ENCODE assay signal across 25 mouse cellular contexts in the genomic region with DNA sequence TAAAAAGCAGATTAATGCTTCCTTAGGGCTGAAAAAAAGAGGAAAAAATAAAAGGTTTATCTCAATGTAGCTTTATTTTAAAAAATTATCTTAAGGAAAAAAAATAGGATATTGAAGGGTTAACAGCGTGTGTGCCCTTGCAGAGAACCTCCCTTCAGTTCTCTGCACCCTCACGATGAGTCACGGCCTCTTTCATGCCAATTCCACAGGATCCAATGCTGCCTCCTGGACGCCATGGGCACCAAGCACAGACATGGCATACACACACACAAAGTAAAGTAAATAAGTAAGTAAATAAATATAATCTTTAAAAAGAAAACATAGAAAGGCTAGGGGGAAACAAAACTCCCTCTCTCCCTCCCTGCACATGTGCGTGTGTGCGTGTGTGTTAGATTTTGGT. TPM values are rescaled to one million over a fixed set of nuclear protein-coding genes. Genes with fewer than 3 reads are reported as not detected.
DNase-seq lines count a peak whose midpoint lies in the region; ATAC-seq and TF ChIP-seq lines count a peak whose summit lies in the region.
"Had no signal": no experiment of that assay in that cellular context is flagged by ENCODE, and none has a peak within 500 bp of the region (broad histone marks: within the 10 kb centered on the region; RNA-seq: fewer than 3 reads in every experiment).

No protein-coding gene starts in this region.

- no peaks in the 10 kb centered on the region for H3K4me1 ChIP-seq in midbrain, embryonic 15.5 days
- H3K4me1 ChIP-seq: embryonic facial prominence, embryonic 15.5 days; forebrain, embryonic 12.5 days; heart, embryonic 12.5 days; hindbrain, embryonic 10.5 days had no signal

- 80% methylated on average over 6 of the region's 6 CpGs for WGBS in midbrain, embryonic 15.5 days

- TF ChIP-seq CTCF in C2C12 (IDR thresholded peaks at IDR 0.05; ENCODE audit: control insufficient read depth, insufficient read depth, insufficient read length): no peak

- no peak overlapping the region for H3K27ac ChIP-seq in midbrain, embryonic 15.5 days
- H3K27ac ChIP-seq: embryonic facial prominence, embryonic 15.5 days; forebrain, embryonic 12.5 days; hindbrain, embryonic 10.5 days had no signal

- H3K79me3 ChIP-seq in C2C12 (ENCODE audit: low read depth): no peaks in the 10 kb centered on the region

- no peak overlapping the region for H3K4me2 ChIP-seq in midbrain, embryonic 15.5 days
- H3K4me2 ChIP-seq: embryonic facial prominence, embryonic 15.5 days; forebrain, embryonic 12.5 days; heart, embryonic 12.5 days had no signal

- H3K4me3 ChIP-seq in C2C12 (ENCODE audit: insufficient read depth, poor library complexity, severe bottlenecking): no peak overlapping the region
- no peak overlapping the region for H3K4me3 ChIP-seq in midbrain, embryonic 15.5 days
- H3K4me3 ChIP-seq: embryonic facial prominence, embryonic 15.5 days; erythroblast, embryonic 14.5 days; forebrain, embryonic 12.5 days; heart, embryonic 12.5 days; hindbrain, embryonic 10.5 days had no signal

- H3K9me3 ChIP-seq in midbrain, embryonic 15.5 days: no peaks in the 10 kb centered on the region
- H3K9me3 ChIP-seq: embryonic facial prominence, embryonic 15.5 days; forebrain, embryonic 12.5 days; heart, embryonic 12.5 days; hindbrain, embryonic 10.5 days had no signal

- ATAC-seq in midbrain, embryonic 15.5 days (replicated peaks): no peak
- ATAC-seq: activated CD4-positive, CD25-positive, alpha-beta regulatory T cell, adult 4 months; forebrain, embryonic 16.5 days; hindbrain, embryonic 16.5 days; inflammation-experienced regulatory T-cells, adult 6 months; intestine, postnatal 0 days; Patski had no signal

- no peak overlapping the region for H3K9ac ChIP-seq in midbrain, embryonic 15.5 days
- H3K9ac ChIP-seq: embryonic facial prominence, embryonic 15.5 days; forebrain, embryonic 12.5 days; heart, embryonic 12.5 days had no signal

- no peaks in the 10 kb centered on the region for H3K27me3 ChIP-seq in C2C12 (ENCODE audit: control insufficient read depth, insufficient read depth, insufficient read length)
- H3K27me3 ChIP-seq in midbrain, embryonic 15.5 days (replicated peaks): no peaks in the 10 kb centered on the region
- H3K27me3 ChIP-seq: embryonic facial prominence, embryonic 15.5 days; forebrain, embryonic 12.5 days; heart, embryonic 12.5 days; Patski had no signal

- peak; percentile 47 for DNase-seq in adrenal gland, adult 2 months
- no peak for DNase-seq in adrenal gland, adult 18-20 months (ENCODE audit: low spot score in 2 of 2)
- peak; percentile 28 for DNase-seq in adrenal gland, postnatal 10 days
- DNase-seq in fibroblast of lung, adult 2 months (ENCODE audit: low read depth): peak; percentile 27
- DNase-seq in spleen, postnatal 14 days (ENCODE audit: low spot score in 2 of 2): no peak
- DNase-seq in kidney, adult 18-20 months: no peak
- DNase-seq: B cell, adult 2 months; cerebellum, adult 2 months; cerebellum, postnatal 10 days; embryo, embryonic 11 days; gastrocnemius, postnatal 14 days had no signal

- H3ac ChIP-seq in C2C12 (ENCODE audit: control insufficient read depth, insufficient read length, low read depth): no peak overlapping the region

- no peaks in the 10 kb centered on the region for H3K79me2 ChIP-seq in C2C12 (ENCODE audit: control insufficient read depth, insufficient read depth)

- peaks cover 24% of the 10 kb centered on the region for H3K36me3 ChIP-seq in C2C12 (ENCODE audit: control insufficient read depth, insufficient read depth)
- no peaks in the 10 kb centered on the region for H3K36me3 ChIP-seq in midbrain, embryonic 15.5 days (replicated peaks)
- H3K36me3 ChIP-seq: embryonic facial prominence, embryonic 15.5 days; forebrain, embryonic 12.5 days had no signal

TF ChIP-seq in C2C12, 6 proteins besides CTCF, POLR2A, EP300 and RAD21:
- TF ChIP-seq MYOD1 (IDR thresholded peaks at IDR 0.05; ENCODE audit: control insufficient read depth, insufficient read length, low read depth): no peak
- peak; percentile 22 for TF ChIP-seq FOSL1 (IDR thresholded peaks at IDR 0.05; ENCODE audit: insufficient read depth, low read length, poor library complexity, severe bottlenecking)

RNA-seq across cellular contexts. Expression of a gene that starts 9.9 kb away (rescaled TPM):
- 1 to 10 TPM in 1 of 2 experiments, under 1 TPM in 1; 0.79 to 1.0 TPM for total RNA-seq in adrenal gland, adult 2 months (2021)
- polyA plus RNA-seq in adrenal gland, adult 2 months (2012; rRNA removed): 0.12 and 0.39 TPM in 2 replicates
- total RNA-seq in adrenal gland, adult 18-20 months (2021): 1 to 10 TPM in 1 of 2 experiments, under 1 TPM in 1; 0.38 to 1.2 TPM
- 11.2 TPM for polyA plus RNA-seq in C2C12 (2012; fragmentation: generic; extraction: Trizol)
- total RNA-seq in adrenal gland, postnatal 10 days (2021): 1 to 10 TPM; 5.1 to 5.8 TPM
- polyA plus RNA-seq in midbrain, embryonic 15.5 days (2015; fragmentation: Nextera tagmentation; extraction: Ambion mirVana): 5.7 and 6.2 TPM in 2 replicates

RNA-seq across cellular contexts. Expression of a gene that starts 10.2 kb away (rescaled TPM):
- total RNA-seq in adrenal gland, adult 2 months (2021): 10 to 100 TPM; 21.7 to 33.0 TPM
- polyA plus RNA-seq in adrenal gland, adult 2 months (2012; rRNA removed): 0.19 and 0.22 TPM in 2 replicates
- total RNA-seq in adrenal gland, adult 18-20 months (2021): 10 to 100 TPM; 22.0 to 24.7 TPM
- 3.5 TPM for polyA plus RNA-seq in C2C12 (2012; fragmentation: generic; extraction: Trizol)
- 10 to 100 TPM; 18.7 to 19.1 TPM for total RNA-seq in adrenal gland, postnatal 10 days (2021)
- 16.1 and 19.9 TPM in 2 replicates for polyA plus RNA-seq in midbrain, embryonic 15.5 days (2015; fragmentation: Nextera tagmentation; extraction: Ambion mirVana)

RNA-seq across cellular contexts. Expression of a gene that starts 34.8 kb away (rescaled TPM):
- 10 to 100 TPM; 60.1 to 64.3 TPM for total RNA-seq in adrenal gland, adult 2 months (2021)
- polyA plus RNA-seq in adrenal gland, adult 2 months (2012; rRNA removed): 2.1 and 3.2 TPM in 2 replicates
- total RNA-seq in adrenal gland, adult 18-20 months (2021): 10 to 100 TPM; 48.1 to 62.8 TPM
- 4.6 TPM for polyA plus RNA-seq in C2C12 (2012; fragmentation: generic; extraction: Trizol)
- 10 to 100 TPM; 41.6 to 46.9 TPM for total RNA-seq in adrenal gland, postnatal 10 days (2021)
- polyA plus RNA-seq in midbrain, embryonic 15.5 days (2015; fragmentation: Nextera tagmentation; extraction: Ambion mirVana): 12.4 TPM in 2 replicates
- total RNA-seq: granulocyte monocyte progenitor cell, adult 5-6 weeks had no signal
- polyA plus RNA-seq: erythroblast, embryonic 14.5 days had no signal

RNA-seq across cellular contexts. Expression of a gene that starts 39.2 kb away (rescaled TPM):
- total RNA-seq in adrenal gland, adult 2 months (2021): 10 to 100 TPM; 65.8 to 78.3 TPM
- 6.6 and 9.3 TPM in 2 replicates for polyA plus RNA-seq in adrenal gland, adult 2 months (2012; rRNA removed)
- total RNA-seq in adrenal gland, adult 18-20 months (2021): 10 to 100 TPM; 66.3 to 80.6 TPM
- polyA plus RNA-seq in C2C12 (2012; fragmentation: generic; extraction: Trizol): 58.7 TPM
- 10 to 100 TPM; 59.5 to 61.3 TPM for total RNA-seq in adrenal gland, postnatal 10 days (2021)
- polyA plus RNA-seq in midbrain, embryonic 15.5 days (2015; fragmentation: Nextera tagmentation; extraction: Ambion mirVana): 50.0 and 50.4 TPM in 2 replicates

Comparison
In these comparisons a context has a peak if more than half of its experiments do, and no peak if none do; other contexts are left out.
1. DNase-seq: peak in adrenal gland, adult 2 months (single experiment), adrenal gland, postnatal 10 days (single experiment) and fibroblast of lung, adult 2 months (single experiment); none in adrenal gland, adult 18-20 months (0 of 2), spleen, postnatal 14 days (0 of 2) and kidney, adult 18-20 months (single experiment).